Mouse (Mus musculus) testis, adult 2 months (tissue): ENCODE measurements at regions not wholly inside any gene's neighbourhood (a gene's known extent, or its start where the extent isn't known, plus 50 kb on each side); places are given as distances from the start of the nearest gene placed in this dataset.

Source experiments
- CTCF ChIP-seq: fragments of 200-500 bp; IDR thresholded peaks from 2 replicates; pipeline ENCODE4 v1.5.1; 2012; ENCODE audit warnings: low read depth, mild to moderate bottlenecking, inconsistent platforms, low read length, moderate library complexity; ENCODE audit not compliant: control insufficient read depth, insufficient read depth, insufficient replicate concordance
- POLR2A ChIP-seq: fragments of 200-500 bp; IDR thresholded peaks from 2 replicates; pipeline ENCODE4 v1.6.1; 2012; ENCODE audit warnings: low read depth, mild to moderate bottlenecking, inconsistent platforms, low read length, moderate library complexity; ENCODE audit not compliant: control insufficient read depth

DNA sequence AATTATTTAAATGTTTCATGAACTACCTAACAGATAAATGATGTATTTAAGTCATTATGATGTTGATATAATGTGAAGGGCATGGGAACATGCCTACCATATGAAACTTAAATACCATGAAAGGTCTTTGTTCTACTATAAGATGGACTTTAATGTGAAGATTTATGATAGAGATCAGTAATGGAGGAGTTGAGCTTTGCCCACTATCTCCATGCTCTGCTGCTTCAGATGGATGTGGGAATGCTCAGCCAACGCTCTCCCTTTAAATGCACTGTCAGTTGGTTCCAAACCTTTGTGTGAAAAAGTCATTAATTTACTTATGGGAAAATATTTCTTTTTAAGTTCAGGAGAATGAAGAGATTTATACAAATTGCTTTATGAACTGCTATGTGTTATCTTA lies 1040.9 kb downstream of the Fam19a2 start:
- TF ChIP-seq POLR2A (no peak), CTCF (no peak)
